Mouse (Mus musculus): ENCODE results near the gene Ndst2. TPM values are rescaled to one million over a fixed set of nuclear protein-coding genes. Genes with fewer than 3 reads are reported as not detected.

Ndst2 gene
- polyA plus RNA-seq, 1 experiment from 2014 or later = 12.6 TPM

DNA sequence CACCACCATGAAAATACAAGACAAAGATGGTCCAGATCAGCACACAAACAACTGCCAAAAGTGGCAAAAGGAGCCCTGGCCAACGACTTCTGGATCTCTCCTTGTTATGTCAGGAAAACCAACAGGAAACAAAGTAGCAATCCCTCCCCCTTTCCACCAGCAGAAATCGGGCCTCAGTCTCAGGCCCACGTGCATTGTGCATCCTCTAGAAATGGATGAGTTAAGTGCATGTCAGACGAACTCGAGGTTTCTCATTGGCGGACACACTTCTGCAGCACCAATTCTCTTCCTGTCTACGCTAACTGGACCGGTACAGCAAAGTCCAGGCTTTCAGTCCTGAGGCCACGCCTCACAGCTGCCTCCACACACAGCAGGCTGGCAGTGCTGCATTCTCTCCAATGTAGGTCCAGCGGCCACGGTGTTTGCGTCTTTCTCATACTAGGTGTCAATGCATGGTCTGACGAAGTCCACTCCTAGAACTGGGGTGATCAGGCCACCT, 1.6 kb upstream of the Ndst2 start:
- TF ChIP-seq EP300 (IDR thresholded peaks at IDR 0.05; ENCODE audit: low read depth) (no peak), CTCF (IDR thresholded peaks at IDR 0.05; ENCODE audit: low read depth) (no peak)
- Histone ChIP-seq H3K4me3 (ENCODE audit: low read depth, low read length) (no peak overlapping the region), H3K36me3 (replicated peaks; ENCODE audit: insufficient read depth, low read length) (peaks cover 18% of the 10 kb centered on the region), H3K9me3 (ENCODE audit: low read length) (no peaks in the 10 kb centered on the region), H3K4me1 (ENCODE audit: insufficient read depth) (peaks cover 21% of the 10 kb centered on the region), H3K4me2 (ENCODE audit: low read depth, low read length) (no peak overlapping the region), H3K27ac (ENCODE audit: low read depth) (no peak overlapping the region), H3K27me3 (ENCODE audit: insufficient read depth, low read length) (no peaks in the 10 kb centered on the region), H3K9ac (replicated peaks) (no peak overlapping the region)
- DNase-seq = no peak
- ATAC-seq = no peak
- 78% methylated on average over 13 of the region's 13 CpGs for WGBS (ENCODE audit: insufficient replicate concordance)

DNA sequence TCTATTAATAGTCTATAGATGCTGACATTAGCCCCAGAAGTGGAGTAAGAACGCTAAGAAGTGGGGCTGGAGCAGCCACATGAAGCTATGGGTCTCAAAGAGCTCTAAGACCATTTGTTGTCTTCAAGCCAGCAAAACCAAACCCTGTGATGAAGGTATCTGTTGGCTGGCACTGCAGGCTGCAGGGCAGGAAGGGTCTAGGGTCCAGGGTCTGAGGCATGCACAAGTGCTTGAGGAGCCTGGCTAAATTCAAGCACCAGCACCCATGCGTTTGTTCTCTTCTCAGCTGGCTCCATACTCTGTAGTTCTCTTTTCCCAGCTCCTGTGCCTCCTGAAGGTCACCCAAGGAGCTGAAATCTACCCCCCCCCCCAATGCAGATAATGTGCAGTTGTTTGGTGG, 690 bp upstream of the Ndst2 start:
- no peak for ATAC-seq
- 51% methylated on average over 2 of the region's 2 CpGs for WGBS (ENCODE audit: insufficient replicate concordance)

DNA sequence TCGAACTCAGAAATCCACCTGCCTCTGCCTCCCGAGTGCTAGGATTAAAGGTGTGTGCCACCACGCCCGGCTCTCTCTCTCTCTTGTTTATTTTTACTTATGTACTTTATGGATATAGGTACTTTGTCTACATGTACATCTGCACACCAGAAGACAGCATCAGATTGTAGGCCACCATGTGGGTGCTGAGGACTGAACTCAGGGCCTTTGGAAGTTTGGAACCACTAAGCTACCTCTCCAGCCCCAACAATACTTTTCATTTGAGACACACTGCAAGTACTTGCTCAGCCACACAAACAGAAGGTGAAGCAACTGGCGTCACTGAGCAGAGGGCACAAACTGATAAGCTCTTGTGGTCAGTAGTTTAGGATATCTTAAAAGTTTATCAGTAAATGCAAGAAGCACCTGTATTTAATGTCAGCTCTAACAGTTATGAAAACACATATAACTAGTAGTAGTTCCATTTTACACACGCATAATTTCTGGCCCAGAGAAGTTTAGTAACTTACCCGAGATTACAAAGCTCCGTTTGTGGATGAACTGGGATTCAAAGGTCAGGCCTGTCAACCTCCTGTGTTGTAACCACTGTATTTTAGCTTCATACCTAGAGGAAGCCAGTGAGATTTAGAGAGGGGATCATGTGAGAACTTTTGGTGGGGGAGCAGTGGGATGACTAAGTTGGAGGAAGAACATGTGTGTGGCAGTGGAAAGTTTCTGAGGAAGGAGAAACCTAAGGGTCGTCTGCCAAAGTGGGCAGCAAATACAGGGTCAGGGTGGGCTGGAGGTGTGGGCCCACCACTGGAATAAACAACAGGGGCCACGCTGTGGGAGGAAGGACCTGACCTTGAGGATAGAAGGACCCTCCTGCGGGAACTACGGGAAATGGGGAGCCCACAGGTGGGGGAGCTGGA, 1.1 kb downstream of the Ndst2 start:
- H3K36me3 ChIP-seq (replicated peaks; ENCODE audit: insufficient read depth, low read length) = peaks cover 37% of the 10 kb centered on the region
- no peaks in the 10 kb centered on the region for H3K27me3 ChIP-seq (ENCODE audit: insufficient read depth, low read length)
- WGBS (ENCODE audit: insufficient replicate concordance) = 18% methylated on average over 12 of the region's 12 CpGs
- peaks cover 21% of the 10 kb centered on the region for H3K4me1 ChIP-seq (ENCODE audit: insufficient read depth)
- peak overlapping the region; percentile 88 for H3K4me2 ChIP-seq (ENCODE audit: low read depth, low read length)
- DNase-seq = peak; percentile 52
- peak overlapping the region; percentile 98 for H3K4me3 ChIP-seq (ENCODE audit: low read depth, low read length)
- TF ChIP-seq CTCF (IDR thresholded peaks at IDR 0.05; ENCODE audit: low read depth) (no peak), EP300 (IDR thresholded peaks at IDR 0.05; ENCODE audit: low read depth) (peak; percentile 97)
- peak overlapping the region; percentile 98 for H3K9ac ChIP-seq (replicated peaks)
- H3K27ac ChIP-seq (ENCODE audit: low read depth) = peak overlapping the region; percentile 97
- H3K9me3 ChIP-seq (ENCODE audit: low read length) = no peaks in the 10 kb centered on the region
- peak; percentile 38 for ATAC-seq

More for the DNA sequence above, 690 bp upstream of the Ndst2 start:
- DNase-seq = no peak
- Histone ChIP-seq H3K27ac (ENCODE audit: low read depth) (0 out of 2 replicates have a peak overlapping the region, but pooled peaks have one; percentile 97), H3K27me3 (ENCODE audit: insufficient read depth, low read length) (no peaks in the 10 kb centered on the region), H3K36me3 (replicated peaks; ENCODE audit: insufficient read depth, low read length) (peaks cover 27% of the 10 kb centered on the region), H3K9ac (replicated peaks) (no peak overlapping the region), H3K9me3 (ENCODE audit: low read length) (no peaks in the 10 kb centered on the region), H3K4me3 (ENCODE audit: low read depth, low read length) (no peak overlapping the region), H3K4me2 (ENCODE audit: low read depth, low read length) (peak overlapping the region; percentile 88), H3K4me1 (ENCODE audit: insufficient read depth) (peaks cover 21% of the 10 kb centered on the region)
- TF ChIP-seq CTCF (IDR thresholded peaks at IDR 0.05; ENCODE audit: low read depth) = no peak
- TF ChIP-seq EP300 (IDR thresholded peaks at IDR 0.05; ENCODE audit: low read depth) = no peak

DNA sequence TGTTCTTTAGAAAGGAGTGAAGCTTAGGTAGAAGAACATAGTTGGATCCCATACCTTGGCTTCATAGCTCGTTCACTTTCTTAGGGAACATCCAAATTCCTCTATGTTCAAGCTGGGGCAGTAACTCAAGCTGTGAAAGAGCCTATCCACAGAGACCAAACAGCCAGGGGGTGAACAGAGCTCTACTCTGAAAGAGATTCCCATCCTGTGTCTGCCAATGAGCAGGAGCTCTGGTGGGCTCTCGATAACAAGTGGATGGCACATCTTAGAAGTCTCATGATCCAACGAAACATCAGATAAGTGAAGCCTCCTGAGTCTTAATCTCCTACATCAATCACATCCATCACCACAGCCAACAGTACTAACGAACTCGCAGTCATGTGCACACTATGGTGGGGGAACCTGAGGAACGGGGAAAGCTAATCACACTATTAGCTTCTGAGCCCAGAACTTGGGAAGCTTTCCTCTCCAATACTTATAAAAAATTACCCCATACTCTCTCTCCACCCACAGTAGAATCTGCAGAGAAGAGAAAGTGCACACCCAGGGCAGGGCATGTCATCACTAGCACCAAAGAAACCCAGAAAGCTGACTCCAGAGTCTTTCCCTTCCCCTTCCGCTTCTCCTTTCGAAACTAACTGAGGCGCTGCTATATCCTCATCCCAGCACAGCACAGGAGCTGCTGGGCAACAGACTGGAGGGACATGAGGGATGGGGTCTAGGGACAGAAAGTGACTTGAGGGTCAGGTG, 3.3 kb downstream of the Ndst2 start:
- Histone ChIP-seq H3K4me1 (ENCODE audit: insufficient read depth) (peaks cover 20% of the 10 kb centered on the region), H3K36me3 (replicated peaks; ENCODE audit: insufficient read depth, low read length) (peaks cover 58% of the 10 kb centered on the region), H3K4me2 (ENCODE audit: low read depth, low read length) (no peak overlapping the region)

DNA sequence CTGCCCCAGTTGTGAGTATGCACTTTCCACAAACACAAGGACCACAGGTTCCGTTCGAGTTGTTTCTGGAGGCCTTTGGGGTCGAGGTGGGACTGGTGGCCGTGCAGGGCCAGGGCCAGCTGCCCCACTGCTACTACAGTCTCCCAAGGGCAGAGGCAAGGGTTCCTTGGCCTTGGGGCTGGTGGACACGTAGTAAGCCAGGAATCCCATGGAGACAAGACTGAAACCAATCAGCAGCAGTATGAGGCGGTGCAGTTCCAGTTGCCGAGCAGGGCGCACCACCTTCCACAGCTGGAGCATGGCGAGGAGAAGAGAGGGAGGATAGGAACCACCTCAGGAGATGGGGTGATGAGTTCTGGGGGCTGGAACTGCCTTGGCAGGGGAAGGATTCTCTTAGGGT, 4.5 kb downstream of the Ndst2 start:
- Histone ChIP-seq H3K36me3 (replicated peaks; ENCODE audit: insufficient read depth, low read length) (peaks cover 70% of the 10 kb centered on the region), H3K27me3 (ENCODE audit: insufficient read depth, low read length) (no peaks in the 10 kb centered on the region), H3K27ac (ENCODE audit: low read depth) (no peak overlapping the region), H3K9ac (replicated peaks) (no peak overlapping the region), H3K4me1 (ENCODE audit: insufficient read depth) (peaks cover 22% of the 10 kb centered on the region), H3K4me3 (ENCODE audit: low read depth, low read length) (no peak overlapping the region), H3K4me2 (ENCODE audit: low read depth, low read length) (no peak overlapping the region), H3K9me3 (ENCODE audit: low read length) (no peaks in the 10 kb centered on the region)
- ATAC-seq (no peak), DNase-seq (no peak)
- 94% methylated on average over 9 of the region's 9 CpGs for WGBS (ENCODE audit: insufficient replicate concordance)
- no peak for TF ChIP-seq CTCF (IDR thresholded peaks at IDR 0.05; ENCODE audit: low read depth)
- TF ChIP-seq EP300 (IDR thresholded peaks at IDR 0.05; ENCODE audit: low read depth) = no peak

More for the DNA sequence above, 3.3 kb downstream of the Ndst2 start:
- Histone ChIP-seq H3K27me3 (ENCODE audit: insufficient read depth, low read length) (no peaks in the 10 kb centered on the region), H3K9me3 (ENCODE audit: low read length) (no peaks in the 10 kb centered on the region), H3K4me3 (ENCODE audit: low read depth, low read length) (no peak overlapping the region), H3K27ac (ENCODE audit: low read depth) (no peak overlapping the region), H3K9ac (replicated peaks) (0 out of 2 replicates have a peak overlapping the region, but pooled peaks have one; percentile 26)
- TF ChIP-seq EP300 (IDR thresholded peaks at IDR 0.05; ENCODE audit: low read depth) (no peak), CTCF (IDR thresholded peaks at IDR 0.05; ENCODE audit: low read depth) (no peak)
- ATAC-seq (no peak), DNase-seq (no peak)
- 88% methylated on average over 9 of the region's 9 CpGs for WGBS (ENCODE audit: insufficient replicate concordance)

All from liver, postnatal 0 days (tissue).